Mouse (Mus musculus): ENCODE measurements around the gene Arnt2.

The Arnt2 gene

GRCm38 (mm10) chr7:84348145-84348911, 61.6 kb downstream of the Arnt2 start:
- no peak for DNase-seq (ENCODE audit: low spot score in 2 of 2)

DNA sequence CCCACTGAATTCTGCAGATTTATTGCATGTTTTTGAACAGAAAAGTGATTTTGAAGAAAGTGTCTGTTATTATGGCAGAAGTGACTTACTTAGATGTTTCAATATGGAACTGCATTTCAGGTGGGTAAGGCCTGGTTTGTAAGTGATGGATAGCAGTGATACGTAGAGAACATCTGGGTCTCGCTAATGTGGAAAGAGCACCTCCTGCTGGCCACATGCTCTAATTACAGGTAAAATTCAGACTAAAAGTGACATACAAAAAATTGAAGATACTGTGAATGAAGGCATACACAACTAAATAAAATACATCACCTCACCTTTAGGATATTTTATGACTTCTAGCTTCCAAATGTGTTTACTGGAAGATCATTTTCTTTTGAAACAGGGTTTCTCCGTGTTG, 66.8 kb downstream of the Arnt2 start:
- no peak for DNase-seq (ENCODE audit: low spot score in 2 of 2)

DNA sequence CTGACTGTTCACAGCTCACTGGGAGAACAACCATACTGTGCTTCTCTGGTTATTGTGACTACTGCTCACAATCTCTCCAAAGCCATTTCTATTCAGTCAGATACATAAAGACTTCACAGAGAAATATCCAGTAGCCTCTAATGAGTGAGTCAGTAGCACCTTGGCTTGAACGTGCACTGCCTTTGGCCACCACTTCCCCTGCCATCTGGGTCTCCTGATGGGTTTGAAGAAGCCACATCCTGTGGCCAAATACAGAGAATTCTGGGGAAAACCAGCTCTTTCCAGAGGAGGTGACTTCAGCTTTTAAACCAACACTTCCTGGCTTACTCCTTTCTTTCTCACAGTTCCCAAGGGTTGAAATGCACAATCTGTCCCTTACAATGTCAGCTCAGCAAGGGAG, 69.0 kb downstream of the Arnt2 start:
- DNase-seq (ENCODE audit: low spot score in 2 of 2), result no peak

DNA sequence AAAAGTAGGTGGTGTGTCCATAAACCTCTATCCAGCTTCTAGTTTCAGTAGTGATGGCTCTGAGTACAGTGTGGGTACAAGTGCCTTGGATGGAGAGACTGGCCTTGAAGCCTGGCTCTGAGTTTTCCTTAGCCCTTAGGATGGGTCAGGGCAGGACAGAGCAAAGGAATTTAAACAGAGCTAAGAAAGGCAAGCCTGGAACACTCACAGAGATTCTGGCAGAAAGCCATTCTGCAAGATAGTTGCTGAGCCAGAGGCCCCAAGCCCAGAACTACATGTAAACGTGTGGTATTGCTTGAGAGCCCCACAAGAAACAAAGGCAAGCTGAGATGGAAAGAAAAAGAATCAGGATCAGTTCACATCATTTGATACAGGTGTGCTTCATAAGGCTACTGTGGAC, 70.8 kb downstream of the Arnt2 start:
- DNase-seq (ENCODE audit: low spot score in 2 of 2), result no peak

GRCm38 (mm10) chr7:84337768-84338167, 72.2 kb downstream of the Arnt2 start:
- DNase-seq (ENCODE audit: low spot score in 2 of 2), result no peak

GRCm38 (mm10) chr7:84336907-84337306, 73.1 kb downstream of the Arnt2 start:
- no peak for DNase-seq (ENCODE audit: low spot score in 2 of 2)

DNA sequence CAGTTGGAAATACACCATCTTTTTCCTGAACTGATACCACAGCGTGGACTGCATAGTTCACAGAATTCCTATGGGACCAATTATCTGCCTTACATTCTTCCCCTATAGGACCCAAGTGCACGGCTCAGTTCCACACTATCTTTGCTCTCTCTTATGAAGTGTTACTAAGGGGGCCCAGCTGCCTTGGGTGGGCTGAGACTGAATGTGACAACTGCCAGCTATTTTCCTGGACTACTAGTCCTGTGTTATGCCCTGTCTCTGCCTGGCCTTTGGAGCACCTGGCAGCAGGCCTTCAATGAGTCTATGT, 73.4 kb downstream of the Arnt2 start:
- DNase-seq (ENCODE audit: low spot score in 2 of 2), result no peak

GRCm38 (mm10) chr7:84335766-84336579, 74.0 kb downstream of the Arnt2 start:
- no peak for DNase-seq (ENCODE audit: low spot score in 2 of 2)

DNA sequence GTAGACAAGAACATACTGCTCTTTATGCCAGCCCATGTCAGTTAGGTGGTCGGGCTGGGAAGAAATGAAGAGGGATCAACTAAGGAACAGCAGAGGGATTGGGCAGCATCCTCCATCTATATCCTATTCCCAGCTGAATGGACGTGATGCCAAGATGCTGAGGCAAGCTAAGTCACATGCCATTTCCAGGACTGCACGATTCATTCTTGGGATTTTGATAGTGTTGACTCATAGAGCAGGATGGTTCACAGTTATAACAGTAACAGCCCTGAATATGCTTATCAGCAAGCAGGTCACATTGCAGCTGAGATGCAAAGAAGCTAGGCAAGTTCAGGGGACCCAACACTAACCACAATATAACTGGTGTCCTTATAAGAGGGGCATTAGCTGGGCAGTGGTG, 76.0 kb downstream of the Arnt2 start:
- DNase-seq (ENCODE audit: low spot score in 2 of 2), result no peak

- DNase-seq (ENCODE audit: low spot score in 2 of 2), result no peak
Measured at GRCm38 (mm10) chr7:84332295-84333168, 77.4 kb downstream of the Arnt2 start.

GRCm38 (mm10) chr7:84329174-84329583, 80.8 kb downstream of the Arnt2 start:
- DNase-seq (ENCODE audit: low spot score in 2 of 2), result no peak

GRCm38 (mm10) chr7:84328770-84329169, 81.2 kb downstream of the Arnt2 start:
- DNase-seq (ENCODE audit: low spot score in 2 of 2), result no peak

DNA sequence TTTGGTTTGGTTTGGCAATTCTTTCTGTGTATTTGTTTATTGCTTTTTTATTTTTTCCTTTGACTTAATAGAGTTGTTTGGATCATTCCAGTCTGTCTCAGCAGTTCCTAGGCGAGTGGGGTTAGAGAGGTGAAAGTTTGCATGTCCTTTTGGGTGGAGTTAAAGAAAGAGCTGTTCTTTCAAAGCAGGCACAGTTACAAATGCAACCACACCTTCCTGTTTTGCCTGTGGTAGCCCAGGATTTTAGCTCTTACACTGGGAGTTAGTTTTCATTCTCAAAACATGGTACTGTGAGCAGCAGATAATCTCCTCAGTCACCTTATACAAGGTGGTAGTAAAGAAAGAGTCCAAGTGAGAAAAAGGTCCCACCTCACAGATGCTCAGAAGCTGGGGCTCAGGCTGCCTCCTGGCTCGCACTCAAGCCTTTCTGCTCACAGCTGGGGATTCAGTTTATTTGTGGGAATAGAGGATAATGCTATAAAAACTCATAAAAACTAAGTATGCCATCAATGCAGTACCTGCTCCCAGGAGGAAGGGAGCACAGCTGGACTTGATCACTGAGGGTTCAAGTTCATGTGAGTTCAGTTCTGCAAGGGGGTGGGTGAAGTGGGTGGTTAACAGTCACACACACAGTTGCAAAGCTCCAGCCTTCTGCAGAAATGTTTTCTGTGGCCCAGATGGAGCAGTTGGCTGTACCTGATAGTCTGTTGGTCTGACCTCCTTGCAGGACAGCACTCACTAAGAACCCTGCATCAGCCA, 84.2 kb downstream of the Arnt2 start:
- no peak for DNase-seq (ENCODE audit: low spot score in 2 of 2)

GRCm38 (mm10) chr7:84321542-84321941, 88.4 kb downstream of the Arnt2 start:
- no peak for DNase-seq (ENCODE audit: low spot score in 2 of 2)

- no peak for DNase-seq (ENCODE audit: low spot score in 2 of 2)
Measured at GRCm38 (mm10) chr7:84315353-84316003, 94.5 kb downstream of the Arnt2 start.

GRCm38 (mm10) chr7:84314742-84315141, 95.2 kb downstream of the Arnt2 start:
- DNase-seq (ENCODE audit: low spot score in 2 of 2), result no peak

GRCm38 (mm10) chr7:84311624-84312023, 98.4 kb downstream of the Arnt2 start:
- no peak for DNase-seq (ENCODE audit: low spot score in 2 of 2)

DNA sequence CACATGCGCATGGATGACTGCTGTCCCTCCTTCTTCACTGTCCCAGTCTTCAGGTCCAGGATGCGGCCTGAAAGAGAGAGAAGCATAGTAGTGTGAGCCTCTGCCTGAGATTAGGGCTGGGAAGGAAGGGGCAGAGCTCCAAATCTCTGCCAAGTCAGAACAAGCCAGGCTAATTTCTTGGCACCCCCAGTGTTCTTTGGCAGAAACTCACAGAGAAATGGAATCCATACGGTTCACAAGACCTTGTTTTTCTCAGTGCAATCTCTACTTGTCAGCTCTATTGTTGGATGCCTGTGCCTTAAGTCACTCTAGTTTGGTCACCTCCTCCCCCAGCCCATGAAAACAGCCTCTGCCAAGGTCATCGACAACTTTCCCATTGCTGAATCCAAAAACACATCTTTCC, 99.1 kb downstream of the Arnt2 start:
- DNase-seq (ENCODE audit: low spot score in 2 of 2), result no peak

- no peak for DNase-seq (ENCODE audit: low spot score in 2 of 2)
Measured at GRCm38 (mm10) chr7:84307329-84307925, 102.5 kb downstream of the Arnt2 start.

DNA sequence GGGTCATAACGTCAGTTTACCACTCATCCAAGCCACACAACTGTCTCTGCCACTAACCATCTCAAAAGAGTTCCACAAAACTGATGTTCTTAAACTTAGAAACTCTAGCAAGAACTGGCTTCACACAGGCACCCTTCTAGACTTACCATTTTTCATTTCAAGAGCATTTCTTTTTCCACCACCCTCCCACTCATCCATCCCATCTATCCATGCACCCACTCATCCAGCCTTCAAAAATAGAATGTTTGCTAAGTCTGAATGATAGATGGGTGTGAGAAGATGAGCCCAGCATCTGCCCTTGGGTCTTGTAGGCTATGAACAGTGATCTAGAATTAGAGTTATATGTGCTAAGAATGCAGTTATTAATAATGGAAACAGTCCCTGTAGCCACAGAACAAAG, 109.7 kb downstream of the Arnt2 start:
- DNase-seq (ENCODE audit: low spot score in 2 of 2), result no peak

DNA sequence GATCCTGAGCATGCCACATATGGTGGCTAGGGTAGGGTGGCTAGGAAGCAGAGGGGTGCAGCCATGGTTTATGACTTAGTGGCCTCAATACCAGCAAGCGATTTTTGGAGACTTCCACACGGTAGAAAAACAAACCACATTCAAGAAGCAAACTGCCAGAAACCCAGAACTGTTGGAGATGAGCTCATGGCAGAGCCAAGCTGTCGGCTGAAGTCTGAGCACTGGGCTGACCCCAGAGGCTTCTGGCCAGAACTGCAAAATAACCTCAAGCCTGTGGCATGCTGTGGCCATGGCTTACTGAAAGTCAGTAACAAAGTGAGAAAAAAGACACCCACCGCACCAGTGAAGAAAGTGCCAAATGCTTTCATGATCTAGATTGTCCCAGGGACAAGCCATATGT, 110.4 kb downstream of the Arnt2 start:
- no peak for DNase-seq (ENCODE audit: low spot score in 2 of 2)

All from urinary bladder, adult 18-20 months (tissue).